Mouse (Mus musculus) cerebellum, postnatal 14 days (tissue): Measurements from ENCODE around the gene Strn4.
A peak's percentile ranks its signal among the peaks of the same experiment; 100 is the strongest.

ENCODE experiments used
- DNase-seq, 2 experiments: peaks; one replicate each; pipeline ENCODE4 v3.0.0; 2021; ENCODE audit warnings: mixed read lengths in 2 of 2

Strn4 gene

GRCm38 (mm10) chr7:16811649-16812070 lies 4.0 kb upstream of the Strn4 start:
- DNase-seq, result no peak

GRCm38 (mm10) chr7:16812505-16812904 lies 3.2 kb upstream of the Strn4 start:
- DNase-seq, result no peak

GRCm38 (mm10) chr7:16816078-16816474 lies 387 bp downstream of the Strn4 start:
- DNase-seq, result peak; percentile 84 to 90

- DNase-seq, result peak; percentile 73 to 78
Observed at GRCm38 (mm10) chr7:16816475-16817122, 910 bp downstream of the Strn4 start, which contains the start of gene Fkrp. Fkrp (minus strand) TSS chr7:16816732.

- DNase-seq, result no peak
Observed at GRCm38 (mm10) chr7:16817693-16818092, 2.0 kb downstream of the Strn4 start.

GRCm38 (mm10) chr7:16819794-16820193 lies 4.1 kb downstream of the Strn4 start:
- DNase-seq, result no peak

- DNase-seq, result no peak
Observed at GRCm38 (mm10) chr7:16820271-16820763, 4.6 kb downstream of the Strn4 start.

- no peak for DNase-seq
Observed at GRCm38 (mm10) chr7:16821091-16821490, 5.4 kb downstream of the Strn4 start.

GRCm38 (mm10) chr7:16821669-16822101 lies 6.0 kb downstream of the Strn4 start:
- peak in 1 of 2 experiments; percentile 51 for DNase-seq

- no peak for DNase-seq
Observed at GRCm38 (mm10) chr7:16823734-16824133, 8.0 kb downstream of the Strn4 start.

- peak; percentile 40 to 43 for DNase-seq
Observed at GRCm38 (mm10) chr7:16825785-16826184, 10.1 kb downstream of the Strn4 start.

GRCm38 (mm10) chr7:16826571-16826970 lies 10.9 kb downstream of the Strn4 start:
- no peak for DNase-seq

GRCm38 (mm10) chr7:16827274-16827673 lies 11.6 kb downstream of the Strn4 start:
- no peak for DNase-seq

GRCm38 (mm10) chr7:16830449-16830848 lies 14.8 kb downstream of the Strn4 start:
- DNase-seq, result no peak

GRCm38 (mm10) chr7:16837916-16838803 lies 22.5 kb downstream of the Strn4 start:
- no peak for DNase-seq

- no peak for DNase-seq
Observed at GRCm38 (mm10) chr7:16838804-16839426, 23.2 kb downstream of the Strn4 start.

GRCm38 (mm10) chr7:16839427-16840108 lies 23.9 kb downstream of the Strn4 start:
- no peak for DNase-seq

- DNase-seq, result no peak
Observed at GRCm38 (mm10) chr7:16840109-16840491, 24.4 kb downstream of the Strn4 start.

- no peak for DNase-seq
Observed at GRCm38 (mm10) chr7:16841078-16841477, 25.4 kb downstream of the Strn4 start.

- no peak for DNase-seq
Observed at GRCm38 (mm10) chr7:16841561-16842560, 26.2 kb downstream of the Strn4 start.

- peak; percentile 89 to 94 for DNase-seq
Observed at GRCm38 (mm10) chr7:16842645-16843063, 27.0 kb downstream of the Strn4 start, which contains the start of gene Prkd2. Prkd2 (plus strand) TSS chr7:16842902.
